Mouse (Mus musculus) layer of hippocampus, postnatal 25 days (tissue): ENCODE results near the gene Spin2f. TPM values are rescaled to one million over a fixed set of nuclear protein-coding genes. Genes with fewer than 3 reads are reported as not detected.
"Not testable (repeated sequence)": the region's sequence is repeated elsewhere in the genome, so short reads cannot be mapped to it uniquely, and the experiment has no call there.

Source experiments
- DNase-seq, 2 experiments: peaks; one replicate each; pipeline ENCODE4 v3.0.0; 2022; ENCODE audit warnings: mixed read lengths in 2 of 2, low spot score in 1 of 2; ENCODE audit errors: extremely low spot score in 1 of 2
- total RNA-seq, 2 experiments: library from RNA; stranded (reverse); gene quantifications; 2 replicates each; pipeline ENCODE4 v1.2.3; 2021

Gene Spin2f
- total RNA-seq: not detected

DNA sequence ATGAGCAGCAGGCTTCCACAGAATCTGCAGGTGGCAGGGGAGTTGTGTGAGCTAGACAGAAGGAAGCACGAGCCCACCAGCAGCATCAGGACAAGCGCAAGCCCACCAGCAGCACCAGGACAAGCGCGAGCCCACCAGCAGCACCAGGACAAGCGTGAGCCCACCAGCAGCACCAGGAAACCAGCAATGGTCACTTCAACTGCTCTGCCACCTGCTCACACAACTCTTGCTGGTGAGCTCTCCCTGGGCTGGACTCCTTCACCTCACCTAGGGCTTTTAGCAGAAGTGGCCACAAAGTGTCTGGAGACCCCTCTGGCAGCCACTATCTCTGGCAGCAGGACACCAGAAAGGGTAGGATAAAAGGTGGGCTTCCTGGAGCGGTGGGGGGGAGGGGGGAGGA is at the start of gene Spin2f:
TSS of gene Spin2f (plus strand) at position 301 of the 400 bp plus-strand sequence.
- DNase-seq: not testable (repeated sequence)

DNA sequence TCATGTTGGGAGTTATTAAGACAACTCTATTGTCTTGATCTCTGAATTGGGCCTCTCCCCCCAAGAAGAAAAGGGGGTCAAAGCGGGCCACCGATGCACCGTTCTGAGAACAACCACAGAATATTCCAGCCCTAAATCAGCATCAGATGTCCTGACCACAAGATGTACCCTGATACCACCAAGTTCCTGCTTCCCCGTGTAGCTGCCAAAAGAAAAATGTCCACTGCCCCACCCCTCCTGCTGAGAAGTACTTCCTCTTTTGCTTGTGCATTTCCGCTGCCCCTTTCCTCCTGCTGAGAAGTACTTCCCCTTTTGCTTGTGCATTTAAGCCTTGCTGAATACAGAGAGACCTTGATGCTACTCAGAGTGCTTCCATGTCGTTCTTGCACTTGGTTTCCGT is 41.6 kb upstream of the Spin2f start:
- not testable (repeated sequence) for DNase-seq

DNA sequence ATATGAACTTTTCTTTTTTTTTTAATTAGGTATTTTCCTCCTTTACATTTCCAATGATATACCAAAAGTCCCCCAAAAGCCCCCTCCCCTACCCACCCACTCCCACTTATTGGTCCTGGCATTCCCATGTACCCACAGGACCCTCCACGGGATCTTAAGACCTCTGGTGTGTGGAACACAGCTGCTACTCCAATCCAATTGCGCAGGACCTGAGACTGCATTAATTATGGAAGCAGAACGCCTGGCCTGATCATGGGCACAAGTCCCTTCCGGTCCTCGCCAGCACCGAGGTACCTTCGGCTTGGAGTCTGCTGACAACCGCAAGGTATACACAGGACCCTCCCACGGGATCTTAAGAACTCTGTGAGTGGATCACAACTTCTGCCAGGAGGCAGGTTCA is 30.2 kb upstream of the Spin2f start:
- not testable (repeated sequence) for DNase-seq

DNA sequence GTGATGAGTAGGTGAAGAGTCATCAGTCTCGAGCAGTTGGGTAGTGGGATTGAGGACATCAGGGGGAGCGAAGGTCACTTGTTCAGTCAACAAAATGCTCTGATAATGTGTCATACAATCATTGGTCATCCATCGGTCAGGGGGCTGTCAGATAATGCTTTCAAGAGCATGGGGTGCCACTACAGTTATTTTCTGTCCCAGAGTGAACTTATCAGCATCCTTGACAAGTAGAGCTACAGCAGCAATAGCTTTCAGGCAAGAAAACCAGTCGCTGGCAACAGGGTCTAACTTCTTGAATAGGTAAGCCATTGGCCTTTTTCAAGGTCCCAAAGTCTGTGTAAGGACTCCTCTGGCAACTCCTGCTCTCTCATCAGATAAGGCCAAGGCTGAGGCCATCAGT is 18.6 kb upstream of the Spin2f start:
- DNase-seq: not testable (repeated sequence)

DNA sequence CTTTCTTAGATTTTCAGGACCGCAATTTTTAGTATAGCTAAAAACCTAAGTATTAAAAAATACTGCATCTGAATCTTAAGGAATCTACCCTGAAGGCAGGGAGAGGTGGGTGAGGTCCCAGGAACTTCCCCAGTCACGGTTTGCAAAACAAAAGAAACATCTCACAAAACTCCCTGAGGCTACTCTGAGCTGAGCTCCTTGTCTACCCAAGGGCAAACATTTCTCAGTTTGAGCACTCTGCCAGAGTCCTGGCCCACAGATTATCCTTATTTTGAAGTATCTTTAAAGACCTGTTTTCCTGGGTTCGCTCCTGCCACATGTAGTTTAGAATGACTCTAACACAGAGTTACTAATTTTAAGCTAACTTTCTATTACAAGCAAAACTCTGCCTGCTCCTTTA is 11.9 kb upstream of the Spin2f start:
- DNase-seq: not testable (repeated sequence)

Other genes starting within 250 kb of the Spin2f start
- gene Btbd35f29, start 136.2 kb upstream of the Spin2f start, total RNA-seq: not detected
- gene Btbd35f26, start 82.6 kb downstream of the Spin2f start, total RNA-seq: not detected
- not detected for gene Btbd35f19, start 130.0 kb downstream of the Spin2f start, total RNA-seq